Mouse (Mus musculus): ENCODE results near the gene Scn9a. TPM values are rescaled to one million over a fixed set of nuclear protein-coding genes. Genes with fewer than 3 reads are reported as not detected.

The Scn9a gene
- polyA plus RNA-seq (2012; rRNA removed): not detected in 2 replicates

DNA sequence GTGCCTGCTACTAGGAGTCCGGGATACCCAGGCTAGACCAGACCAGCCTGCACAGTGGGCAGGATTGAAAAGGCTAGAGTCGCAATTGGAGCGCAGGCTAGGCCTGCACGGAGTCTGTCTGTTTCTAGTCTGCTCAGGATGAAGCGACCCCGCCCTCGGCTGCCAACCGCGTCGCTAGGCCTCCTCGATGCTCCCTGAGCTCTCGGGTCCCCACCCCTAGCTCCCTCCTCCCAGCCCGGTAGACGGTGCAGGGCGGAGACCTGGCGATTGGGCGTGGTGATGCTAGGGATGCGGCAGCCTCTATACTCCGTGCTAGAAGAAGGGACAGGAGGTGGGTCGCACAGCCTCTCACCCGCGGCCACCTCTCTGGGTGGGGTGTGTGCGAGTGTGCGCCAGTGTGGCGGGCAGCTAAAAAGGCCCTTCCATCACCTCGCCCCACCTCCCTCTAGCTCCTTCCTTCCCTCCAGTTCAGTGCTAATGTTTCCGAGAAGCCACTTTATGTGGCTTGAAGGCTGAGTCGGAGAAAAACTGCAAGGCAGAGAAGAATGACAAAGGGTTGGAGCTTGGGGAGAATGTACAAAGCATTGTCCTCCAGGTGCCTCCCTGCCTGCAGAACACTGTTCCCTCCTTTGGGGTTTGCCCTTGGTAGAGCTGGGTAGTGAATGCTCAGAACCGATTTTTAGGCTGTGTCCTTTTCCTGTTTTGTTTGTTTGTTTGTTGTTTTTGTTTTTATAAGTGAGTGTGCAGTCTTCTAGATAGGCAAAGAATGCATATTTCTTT lies at the start of gene Scn9a:
Scn9a (minus strand) TSS at position 383 of the 780 bp plus-strand sequence.
- Histone ChIP-seq H3K36me3 (ENCODE audit: control insufficient read depth, insufficient read depth, low read length) (no peaks in the 10 kb centered on the region), H3K27ac (ENCODE audit: control insufficient read depth, insufficient read depth, low read depth, low read length) (no peak within 1 kb of the TSS), H3K27me3 (ENCODE audit: control insufficient read depth, insufficient read depth, low read length) (no peaks in the 10 kb centered on the region; the same call in 1 of the 2 replicates), H3K4me3 (ENCODE audit: control insufficient read depth, low read depth, low read length) (peak within 1 kb of the TSS; percentile 1), H3K4me1 (ENCODE audit: control insufficient read depth, insufficient read depth, low read length) (no peaks in the 10 kb centered on the region; the same call in 1 of the 2 replicates)
- TF ChIP-seq CTCF (IDR thresholded peaks at IDR 0.05; ENCODE audit: control insufficient read depth, insufficient read depth, insufficient replicate concordance, low read depth, low read length): no peak
- TF ChIP-seq POLR2A (IDR thresholded peaks at IDR 0.05; ENCODE audit: control insufficient read depth, low read depth, low read length): no peak

- TF ChIP-seq POLR2A (IDR thresholded peaks at IDR 0.05; ENCODE audit: control insufficient read depth, low read depth, low read length): no peak
- TF ChIP-seq CTCF (IDR thresholded peaks at IDR 0.05; ENCODE audit: control insufficient read depth, insufficient read depth, insufficient replicate concordance, low read depth, low read length): no peak
- no peaks in the 10 kb centered on the region for H3K4me1 ChIP-seq (ENCODE audit: control insufficient read depth, insufficient read depth, low read length)
- H3K36me3 ChIP-seq (ENCODE audit: control insufficient read depth, insufficient read depth, low read length): no peaks in the 10 kb centered on the region
- H3K27ac ChIP-seq (ENCODE audit: control insufficient read depth, insufficient read depth, low read depth, low read length): no peak overlapping the region
- H3K4me3 ChIP-seq (ENCODE audit: control insufficient read depth, low read depth, low read length): no peak overlapping the region
- H3K27me3 ChIP-seq (ENCODE audit: control insufficient read depth, insufficient read depth, low read length): no peaks in the 10 kb centered on the region
Observed at GRCm38 (mm10) chr2:66661988-66662387, 27.2 kb upstream of the Scn9a start.

GRCm38 (mm10) chr2:66656430-66656829 lies 21.7 kb upstream of the Scn9a start:
- no peak overlapping the region for H3K4me3 ChIP-seq (ENCODE audit: control insufficient read depth, low read depth, low read length)
- no peaks in the 10 kb centered on the region for H3K27me3 ChIP-seq (ENCODE audit: control insufficient read depth, insufficient read depth, low read length)
- no peak overlapping the region for H3K27ac ChIP-seq (ENCODE audit: control insufficient read depth, insufficient read depth, low read depth, low read length)
- H3K4me1 ChIP-seq (ENCODE audit: control insufficient read depth, insufficient read depth, low read length): no peaks in the 10 kb centered on the region
- H3K36me3 ChIP-seq (ENCODE audit: control insufficient read depth, insufficient read depth, low read length): no peaks in the 10 kb centered on the region
- TF ChIP-seq POLR2A (IDR thresholded peaks at IDR 0.05; ENCODE audit: control insufficient read depth, low read depth, low read length): no peak
- TF ChIP-seq CTCF (IDR thresholded peaks at IDR 0.05; ENCODE audit: control insufficient read depth, insufficient read depth, insufficient replicate concordance, low read depth, low read length): no peak

DNA sequence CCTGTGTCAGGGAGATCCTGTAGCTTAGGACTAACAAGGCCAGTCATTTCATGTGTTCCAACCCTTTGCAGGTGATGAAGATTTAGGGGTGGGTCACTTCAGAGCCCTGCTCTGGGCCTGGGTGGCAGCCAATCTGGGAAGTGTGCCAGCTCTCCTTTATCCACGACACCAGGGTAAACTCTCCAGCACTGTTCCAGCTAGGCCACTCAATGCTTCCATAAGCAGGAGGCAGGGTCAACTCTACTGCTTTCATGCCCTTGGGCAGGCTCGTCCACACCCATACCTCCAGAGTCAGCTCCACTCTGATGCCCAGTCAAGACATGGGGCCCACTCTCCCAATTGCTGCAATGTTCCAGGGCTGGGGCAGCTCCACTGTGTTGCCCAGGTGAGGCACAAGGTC lies 20.7 kb upstream of the Scn9a start:
- Histone ChIP-seq H3K4me3 (ENCODE audit: control insufficient read depth, low read depth, low read length) (no peak overlapping the region), H3K36me3 (ENCODE audit: control insufficient read depth, insufficient read depth, low read length) (no peaks in the 10 kb centered on the region), H3K27ac (ENCODE audit: control insufficient read depth, insufficient read depth, low read depth, low read length) (no peak overlapping the region), H3K27me3 (ENCODE audit: control insufficient read depth, insufficient read depth, low read length) (no peaks in the 10 kb centered on the region), H3K4me1 (ENCODE audit: control insufficient read depth, insufficient read depth, low read length) (no peaks in the 10 kb centered on the region)
- no peak for TF ChIP-seq CTCF (IDR thresholded peaks at IDR 0.05; ENCODE audit: control insufficient read depth, insufficient read depth, insufficient replicate concordance, low read depth, low read length)

DNA sequence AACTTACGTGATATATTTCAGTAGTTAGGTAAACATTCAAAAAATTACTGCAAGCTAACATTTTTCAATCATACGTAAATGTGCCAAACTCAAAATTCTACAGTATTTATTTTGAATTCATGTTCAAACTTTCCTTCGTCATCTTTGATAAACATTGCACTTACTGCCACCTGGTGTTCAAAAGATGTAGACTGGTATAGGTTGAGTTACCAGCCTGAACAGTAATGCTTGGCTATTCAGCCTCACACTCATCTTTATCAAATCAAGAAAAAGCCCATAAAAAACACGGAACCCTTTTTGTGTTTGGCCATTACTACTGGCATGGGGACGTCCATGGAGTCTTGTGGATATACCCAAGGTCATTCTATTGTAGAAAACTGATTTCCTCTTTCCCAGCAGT lies 9.6 kb upstream of the Scn9a start:
- Histone ChIP-seq H3K36me3 (ENCODE audit: control insufficient read depth, insufficient read depth, low read length) (no peaks in the 10 kb centered on the region), H3K4me3 (ENCODE audit: control insufficient read depth, low read depth, low read length) (no peak overlapping the region), H3K4me1 (ENCODE audit: control insufficient read depth, insufficient read depth, low read length) (no peaks in the 10 kb centered on the region), H3K27ac (ENCODE audit: control insufficient read depth, insufficient read depth, low read depth, low read length) (no peak overlapping the region), H3K27me3 (ENCODE audit: control insufficient read depth, insufficient read depth, low read length) (no peaks in the 10 kb centered on the region)
- TF ChIP-seq POLR2A (IDR thresholded peaks at IDR 0.05; ENCODE audit: control insufficient read depth, low read depth, low read length): no peak
- no peak for TF ChIP-seq CTCF (IDR thresholded peaks at IDR 0.05; ENCODE audit: control insufficient read depth, insufficient read depth, insufficient replicate concordance, low read depth, low read length)

DNA sequence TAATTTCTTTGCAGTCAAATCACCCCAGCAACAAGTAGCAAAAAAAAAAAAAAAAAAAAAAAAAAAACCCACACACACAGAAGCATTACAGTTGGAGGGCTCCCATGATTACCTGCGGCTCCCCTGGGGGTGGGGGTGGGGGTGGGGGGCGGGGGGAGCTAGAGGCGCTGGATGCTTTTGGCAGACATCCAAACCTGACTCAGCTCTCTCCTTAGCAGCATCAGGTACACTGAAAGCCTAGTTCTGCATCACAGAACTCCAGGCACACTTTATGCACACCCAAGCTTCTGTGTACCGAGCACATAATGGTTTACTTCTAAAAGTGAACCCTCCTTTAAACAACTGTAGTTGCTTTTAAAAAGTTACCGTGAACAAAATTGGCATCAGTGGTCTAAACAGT lies 2.0 kb downstream of the Scn9a start:
- no peak overlapping the region for H3K27ac ChIP-seq (ENCODE audit: control insufficient read depth, insufficient read depth, low read depth, low read length)
- H3K36me3 ChIP-seq (ENCODE audit: control insufficient read depth, insufficient read depth, low read length): no peaks in the 10 kb centered on the region
- no peaks in the 10 kb centered on the region; the same call in 1 of the 2 replicates for H3K27me3 ChIP-seq (ENCODE audit: control insufficient read depth, insufficient read depth, low read length)
- TF ChIP-seq CTCF (IDR thresholded peaks at IDR 0.05; ENCODE audit: control insufficient read depth, insufficient read depth, insufficient replicate concordance, low read depth, low read length) (no peak), POLR2A (IDR thresholded peaks at IDR 0.05; ENCODE audit: control insufficient read depth, low read depth, low read length) (no peak)
- no peaks in the 10 kb centered on the region; the same call in 1 of the 2 replicates for H3K4me1 ChIP-seq (ENCODE audit: control insufficient read depth, insufficient read depth, low read length)
- no peak overlapping the region for H3K4me3 ChIP-seq (ENCODE audit: control insufficient read depth, low read depth, low read length)

- no peaks in the 10 kb centered on the region for H3K36me3 ChIP-seq (ENCODE audit: control insufficient read depth, insufficient read depth, low read length)
- H3K4me1 ChIP-seq (ENCODE audit: control insufficient read depth, insufficient read depth, low read length): no peaks in the 10 kb centered on the region
- no peak overlapping the region for H3K27ac ChIP-seq (ENCODE audit: control insufficient read depth, insufficient read depth, low read depth, low read length)
- no peak overlapping the region for H3K4me3 ChIP-seq (ENCODE audit: control insufficient read depth, low read depth, low read length)
- H3K27me3 ChIP-seq (ENCODE audit: control insufficient read depth, insufficient read depth, low read length): no peaks in the 10 kb centered on the region
- no peak for TF ChIP-seq CTCF (IDR thresholded peaks at IDR 0.05; ENCODE audit: control insufficient read depth, insufficient read depth, insufficient replicate concordance, low read depth, low read length)
- TF ChIP-seq POLR2A (IDR thresholded peaks at IDR 0.05; ENCODE audit: control insufficient read depth, low read depth, low read length): no peak
Observed at GRCm38 (mm10) chr2:66611091-66611490, 23.7 kb downstream of the Scn9a start.
